Mouse (Mus musculus): ENCODE measurements at regions not wholly inside any gene's neighbourhood (a gene's known extent, or its start where the extent isn't known, plus 50 kb on each side); places are given as distances from the start of the nearest gene placed in this dataset.
A peak's percentile ranks its signal among the peaks of the same experiment; 100 is the strongest.

DNA sequence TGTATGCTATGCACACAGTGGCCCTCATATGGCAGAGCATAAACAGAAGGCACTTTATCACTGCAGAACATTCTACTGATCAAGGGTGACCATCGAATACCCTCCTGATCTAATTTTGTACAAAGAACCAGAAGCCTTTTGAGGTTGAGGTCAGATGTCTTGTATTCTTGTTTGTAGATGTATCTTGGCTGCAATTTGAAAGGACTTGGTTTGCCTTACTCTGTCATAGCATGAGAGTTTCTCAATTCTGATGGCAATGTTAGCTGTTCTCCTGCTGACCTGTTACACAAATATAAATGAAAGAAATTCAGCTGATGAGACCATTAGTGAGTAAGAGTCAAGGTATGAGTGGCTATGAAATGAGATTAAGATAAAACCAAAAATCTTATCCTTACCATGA lies 199.1 kb upstream of the Aldoart1 start:
- no peak for DNase-seq

DNA sequence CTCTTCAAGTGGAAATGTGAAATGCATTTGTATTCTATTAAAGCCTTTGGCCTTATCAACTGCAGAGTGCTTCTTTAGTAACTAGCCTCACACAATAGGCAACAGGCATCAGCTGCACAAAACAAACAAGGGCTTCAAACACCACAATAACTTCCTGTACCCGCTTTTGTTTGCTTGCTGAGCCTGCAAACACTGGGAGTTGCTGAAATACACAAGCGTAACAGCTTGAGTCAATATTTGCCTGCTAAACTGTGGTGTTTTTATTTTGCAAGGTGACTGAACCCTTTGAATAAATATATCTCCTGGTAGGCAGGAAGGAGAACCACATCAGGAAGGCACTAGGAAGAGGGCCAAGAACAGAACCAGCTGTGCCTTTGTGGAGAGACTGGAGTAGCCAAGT lies 195.4 kb upstream of the Aldoart1 start:
- peak; percentile 4 to 22 for DNase-seq

DNA sequence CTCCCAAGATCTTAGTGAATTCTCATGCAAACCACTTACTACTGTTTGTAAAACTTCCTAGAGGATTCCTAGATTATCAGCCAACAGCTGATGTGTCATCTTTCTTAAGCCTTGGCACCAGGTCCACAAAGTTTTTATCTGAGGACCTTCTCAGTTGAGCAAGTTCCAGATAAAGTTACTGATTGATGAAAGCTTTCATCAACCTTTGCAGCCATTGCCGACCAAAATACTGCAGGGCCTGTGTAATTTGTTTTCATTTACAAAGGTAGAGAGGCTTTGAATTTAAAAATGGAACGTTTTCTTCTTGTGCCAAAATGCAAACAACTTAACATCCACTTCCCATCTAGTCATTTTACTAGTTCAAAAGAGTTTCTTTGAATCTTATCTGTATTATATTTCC lies 191.9 kb upstream of the Aldoart1 start:
- DNase-seq: no peak

DNA sequence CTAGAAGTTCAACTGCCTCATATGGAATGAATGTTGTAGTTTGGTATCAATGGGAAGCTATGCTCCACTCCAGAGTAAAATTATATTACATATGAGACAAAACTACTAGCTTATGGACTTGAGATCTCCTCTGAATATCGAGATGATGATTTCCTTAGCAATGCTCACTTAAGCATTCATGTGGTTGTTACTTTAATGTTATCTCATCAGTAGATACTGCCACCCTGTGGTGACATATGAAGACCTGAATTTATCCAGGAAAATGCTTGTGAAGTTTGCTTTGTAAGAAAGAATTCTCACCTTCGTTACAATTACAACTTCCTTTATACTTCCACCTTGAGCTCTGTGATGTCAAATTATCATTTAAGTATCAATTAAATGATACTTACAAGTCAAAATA lies 190.2 kb upstream of the Aldoart1 start:
- no peak for DNase-seq

DNA sequence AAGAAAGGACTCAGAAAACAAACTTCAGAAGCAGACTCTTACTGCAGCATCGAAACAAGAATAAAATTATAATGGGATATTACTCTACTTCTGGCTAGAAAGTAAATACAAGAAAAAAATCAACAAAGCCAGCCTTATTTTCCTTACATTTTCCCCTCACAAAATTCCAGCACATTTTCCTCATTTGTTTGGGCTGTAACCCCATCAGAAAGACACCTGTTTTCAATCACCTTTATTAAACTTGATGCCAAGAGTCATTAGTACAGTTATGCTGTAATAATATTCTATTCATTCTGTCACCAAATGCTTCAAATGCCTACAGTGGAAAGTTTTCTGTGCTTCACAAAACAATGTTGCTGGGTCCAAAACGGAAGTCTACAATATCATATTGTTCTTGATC lies 189.1 kb upstream of the Aldoart1 start:
- no peak for DNase-seq

DNA sequence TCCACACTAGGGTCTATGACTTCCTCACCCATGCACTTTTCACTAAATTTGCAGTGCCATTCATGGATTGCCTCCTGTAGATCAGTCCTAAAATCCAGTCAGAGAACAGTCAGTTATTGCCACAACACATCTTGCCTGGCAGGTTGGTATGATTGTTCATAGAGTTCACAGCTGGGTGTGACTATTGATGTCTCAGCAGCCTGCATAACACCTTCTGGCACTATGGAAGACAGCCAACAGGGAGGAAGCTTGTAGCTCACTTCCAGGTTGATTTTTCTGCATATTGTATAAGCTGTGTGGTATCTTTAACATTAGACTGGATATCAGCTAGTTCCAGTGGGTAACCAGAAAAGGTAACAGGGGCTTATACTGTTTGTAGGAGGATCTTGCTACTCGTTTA lies 145.3 kb upstream of the Aldoart1 start:
- DNase-seq: no peak

DNA sequence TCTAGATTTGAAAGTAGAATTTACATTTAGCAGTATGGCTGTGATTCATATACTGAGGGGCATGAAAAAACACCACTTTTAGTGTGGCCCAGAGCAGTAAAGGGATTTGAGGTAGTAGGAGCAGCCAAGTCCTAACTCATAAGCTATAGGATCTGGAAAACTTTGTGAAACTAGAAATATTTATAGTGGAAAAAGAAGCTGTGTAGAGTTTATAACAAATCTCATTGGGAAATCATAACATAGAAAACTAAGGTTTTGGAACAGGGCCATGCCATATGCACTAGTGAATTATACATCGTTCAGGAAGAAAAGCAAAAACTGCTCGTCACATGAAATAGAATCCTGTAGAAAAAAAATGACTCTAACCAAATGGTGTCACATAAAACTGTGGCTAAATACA lies 143.7 kb upstream of the Aldoart1 start:
- DNase-seq: no peak

DNA sequence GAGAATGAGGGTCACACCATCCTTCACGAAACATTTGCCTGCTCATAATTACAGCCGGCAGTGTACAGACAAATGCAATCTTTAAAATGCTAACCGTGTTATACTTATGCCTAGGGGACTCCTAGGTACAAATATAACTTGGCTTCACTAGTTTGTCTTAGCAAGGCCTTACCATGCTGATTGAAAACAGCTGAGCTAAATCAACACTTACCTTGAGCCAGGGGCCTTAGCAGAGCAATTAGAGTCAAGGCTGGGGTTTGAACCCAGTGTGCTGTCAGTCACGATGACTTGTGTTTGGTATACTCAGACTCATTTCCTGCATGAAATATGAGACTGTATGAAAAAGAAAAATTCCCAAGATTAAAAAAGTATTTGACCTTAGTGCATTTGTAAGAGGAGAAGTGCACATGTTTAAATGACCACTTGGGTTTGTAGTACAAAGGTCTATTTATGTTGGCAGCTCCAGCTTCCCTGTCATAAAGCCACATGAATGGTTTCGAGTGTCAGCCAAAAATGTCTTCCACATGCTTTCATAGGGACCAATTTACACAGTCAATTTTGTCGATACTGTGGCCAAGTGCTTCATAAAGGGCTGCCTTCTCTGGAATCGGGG lies 94.0 kb upstream of the Aldoart1 start:
- DNase-seq: no peak

DNA sequence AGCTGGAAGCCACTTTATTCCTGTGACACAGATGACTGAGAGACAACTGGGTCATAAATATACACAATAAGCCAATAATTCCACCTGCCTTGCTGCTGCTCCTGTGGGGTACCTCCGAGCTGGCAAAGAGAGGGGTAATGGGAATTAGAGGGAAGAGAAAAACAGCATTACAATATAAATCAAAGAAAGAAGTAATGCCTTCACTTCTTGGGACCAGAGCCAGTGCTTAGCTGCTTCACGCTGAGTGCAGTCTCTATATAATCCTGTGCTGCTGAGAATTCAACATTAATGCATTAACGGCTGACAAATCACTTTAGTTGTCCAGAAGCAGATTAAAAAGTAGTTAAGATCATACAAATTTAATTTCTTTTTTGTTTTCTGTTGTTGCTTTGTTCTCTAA lies 71.0 kb upstream of the Aldoart1 start:
- DNase-seq: no peak

DNA sequence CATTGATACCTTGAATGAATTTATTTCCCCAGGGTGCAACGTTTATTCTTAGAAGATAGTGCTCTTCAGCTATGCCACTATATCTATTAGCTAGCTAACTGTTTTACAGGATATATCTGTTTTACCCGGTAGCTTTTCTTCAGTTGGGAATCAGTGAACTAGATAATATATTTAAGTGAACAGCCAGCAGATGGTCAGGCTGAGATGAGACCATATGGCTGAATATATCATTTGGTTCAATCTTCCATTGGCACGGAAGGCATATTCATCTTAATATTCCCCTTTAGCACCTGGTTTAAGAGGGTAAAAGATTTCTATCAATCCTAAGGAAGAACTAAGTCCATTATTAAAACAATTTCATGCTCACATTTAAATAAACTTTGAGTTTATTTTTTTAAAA lies 62.6 kb upstream of the Aldoart1 start:
- no peak for DNase-seq
